Mouse (Mus musculus) CH12.LX (cell line): ENCODE measurements around the gene Tmem50b. TPM values are rescaled to one million over a fixed set of nuclear protein-coding genes. Genes with fewer than 3 reads are reported as not detected.

Experiments used
- DNase-seq: peaks from one replicate; pipeline ENCODE4 v3.0.0-alpha.2; 2013; ENCODE audit errors: extremely low read depth
- H3K27ac ChIP-seq: 2 replicates; pipeline ENCODE4 v1.5.1; 2012; ENCODE audit warnings: low read depth, mild to moderate bottlenecking, control low read depth, moderate library complexity; ENCODE audit not compliant: insufficient read depth
- H3K27me3 ChIP-seq: replicated peaks from 2 replicates; pipeline ENCODE3; 2012; ENCODE audit warnings: inconsistent platforms
- H3K36me3 ChIP-seq, 2 experiments: replicated peaks in 1 of 2; 2 replicates each; pipeline versions ENCODE3 to v1.6.1; 2012; ENCODE audit warnings: inconsistent platforms in 1 of 2, low read length in 1 of 2, mild to moderate bottlenecking in 1 of 2, mixed read lengths in 1 of 2, moderate library complexity in 1 of 2; ENCODE audit not compliant: control insufficient read depth in 1 of 2, insufficient read depth in 1 of 2
- H3K4me1 ChIP-seq, 2 experiments: 2 replicates each; pipeline ENCODE4 v1.6.1; 2012; ENCODE audit warnings: inconsistent platforms in 1 of 2, moderate library complexity in 1 of 2; ENCODE audit not compliant: insufficient read depth in 2 of 2, control insufficient read depth in 1 of 2
- H3K4me2 ChIP-seq: 2 replicates; pipeline ENCODE4 v1.6.1; 2012; ENCODE audit warnings: low read depth, mild to moderate bottlenecking, control low read depth; ENCODE audit not compliant: poor library complexity, insufficient read depth, severe bottlenecking
- H3K4me3 ChIP-seq, 3 experiments: fragments of 150-350 bp in 1 of 3; sonication (generic) in 1 of 3; replicated peaks in 1 of 3; 2 replicates each; pipeline versions ENCODE3 to v1.5.1; 2011 to 2012; ENCODE audit warnings: low read depth in 2 of 3, low read length in 2 of 3, mild to moderate bottlenecking in 2 of 3, moderate library complexity in 2 of 3, control low read depth in 1 of 3, improper control_type of control experiment in 1 of 3, inconsistent platforms in 1 of 3, mixed read lengths in 1 of 3; ENCODE audit not compliant: poor library complexity in 1 of 3
- H3K79me2 ChIP-seq: replicated peaks from 2 replicates; pipeline ENCODE4 v1.6.1; 2012; ENCODE audit warnings: mild to moderate bottlenecking, moderate library complexity; ENCODE audit not compliant: control insufficient read depth, poor library complexity, insufficient read depth, severe bottlenecking; ENCODE audit errors: extremely low read depth
- H3K9ac ChIP-seq: 2 replicates; pipeline ENCODE4 v1.6.1; 2012; ENCODE audit warnings: low read depth, mild to moderate bottlenecking, control low read depth, moderate library complexity; ENCODE audit not compliant: insufficient read depth
- H3K9me3 ChIP-seq: replicated peaks from 2 replicates; pipeline ENCODE3; 2012; ENCODE audit warnings: low read length, inconsistent platforms, mixed read lengths
- BHLHE40 ChIP-seq: IDR thresholded peaks from 2 replicates; pipeline ENCODE4 v1.6.1; 2011; ENCODE audit warnings: mild to moderate bottlenecking, low read depth, low read length, improper control_type of control experiment
- CHD1 ChIP-seq: IDR thresholded peaks from 2 replicates; pipeline ENCODE4 v1.6.1; 2012; ENCODE audit warnings: low read depth, low read length, improper control_type of control experiment, inconsistent platforms
- E2F4 ChIP-seq: IDR thresholded peaks from 2 replicates; pipeline ENCODE4 v1.6.1; 2011; ENCODE audit warnings: low read depth, low read length, improper control_type of control experiment; ENCODE audit not compliant: insufficient replicate concordance
- EP300 ChIP-seq: IDR thresholded peaks from 2 replicates; pipeline ENCODE4 v1.6.1; 2011; ENCODE audit warnings: low read length, improper control_type of control experiment
- HCFC1 ChIP-seq: IDR thresholded peaks from 2 replicates; pipeline ENCODE4 v1.6.1; 2012; ENCODE audit warnings: low read depth, mild to moderate bottlenecking, inconsistent platforms, low read length, improper control_type of control experiment
- IRF4 ChIP-seq: IDR thresholded peaks from 2 replicates; pipeline ENCODE4 v1.6.1; 2014; ENCODE audit warnings: low read depth, mild to moderate bottlenecking, inconsistent platforms, low read length, improper control_type of control experiment
- JUN ChIP-seq: IDR thresholded peaks from 2 replicates; pipeline ENCODE4 v1.6.1; 2011; ENCODE audit warnings: low read depth, mild to moderate bottlenecking, low read length, improper control_type of control experiment, moderate library complexity; ENCODE audit not compliant: insufficient read depth
- JUND ChIP-seq: conservative IDR thresholded peaks from 2 replicates; pipeline ENCODE4 v1.6.1; 2011; ENCODE audit warnings: low read depth, low read length, improper control_type of control experiment
- KAT2A ChIP-seq: IDR thresholded peaks from 2 replicates; pipeline ENCODE4 v1.6.1; 2012; ENCODE audit warnings: low read length, improper control_type of control experiment, inconsistent platforms; ENCODE audit not compliant: insufficient replicate concordance
- MAX ChIP-seq: IDR thresholded peaks from 2 replicates; pipeline ENCODE4 v1.6.1; 2011; ENCODE audit warnings: low read length, improper control_type of control experiment
- MEF2A ChIP-seq: IDR thresholded peaks from 2 replicates; pipeline ENCODE4 v1.6.1; 2014; ENCODE audit warnings: low read depth, mild to moderate bottlenecking, inconsistent platforms, low read length, improper control_type of control experiment, borderline replicate concordance
- MXI1 ChIP-seq: IDR thresholded peaks from 2 replicates; pipeline ENCODE4 v1.6.1; 2011; ENCODE audit warnings: mild to moderate bottlenecking, low read depth, low read length, improper control_type of control experiment
- POLR2AphosphoS2 ChIP-seq: IDR thresholded peaks from 2 replicates; pipeline ENCODE4 v1.6.1; 2011; ENCODE audit warnings: low read depth, low read length, improper control_type of control experiment
- RAD21 ChIP-seq: IDR thresholded peaks from 2 replicates; pipeline ENCODE4 v1.6.1; 2011; ENCODE audit warnings: low read depth, mild to moderate bottlenecking, low read length, improper control_type of control experiment, moderate library complexity
- RCOR1 ChIP-seq: conservative IDR thresholded peaks from 2 replicates; pipeline ENCODE4 v1.6.1; 2012; ENCODE audit warnings: low read depth, mild to moderate bottlenecking, inconsistent platforms, low read length, improper control_type of control experiment
- SIN3A ChIP-seq: IDR thresholded peaks from 2 replicates; pipeline ENCODE4 v1.6.1; 2012; ENCODE audit warnings: low read length, improper control_type of control experiment, inconsistent platforms
- TBP ChIP-seq: conservative IDR thresholded peaks from 2 replicates; pipeline ENCODE4 v1.6.1; 2011; ENCODE audit warnings: low read depth, low read length, improper control_type of control experiment
- TCF12 ChIP-seq: IDR thresholded peaks from 2 replicates; pipeline ENCODE4 v1.6.1; 2014; ENCODE audit warnings: low read depth, mild to moderate bottlenecking, inconsistent platforms, low read length, improper control_type of control experiment
- dilution Hi-C: fragments of 300-500 bp; cut with MboI; formaldehyde crosslinking; loops from 2 replicates; pipeline ENCODE4 v1.14.3; 2020; ENCODE audit warnings: low sequenced_read_pairs; ENCODE audit not compliant: extremely low pct_unique_long_range_greater_than_20kb, extremely low pct_ligation_motif_present
- in situ Hi-C: fragments of 300-500 bp; cut with MboI; formaldehyde crosslinking; loops from 3 replicates; pipeline ENCODE4 v1.14.3; 2019; ENCODE audit warnings: low sequenced_read_pairs, low pct_ligation_motif_present, low pct_unique_long_range_greater_than_20kb, mixed read lengths
- polyA plus RNA-seq: library from polyadenylated mRNA; unstranded; fragments of >175 nt; gene quantifications from 2 replicates; pipeline ENCODE4 v1.2.1, GENCODE M21; 2012; ENCODE audit warnings: low read depth; ENCODE audit not compliant: insufficient read length
- total RNA-seq, 2 experiments: library from RNA; depleted of rRNA; stranded (reverse); fragments of 300-350 nt in 1 of 2; fragments of >200 nt in 1 of 2; gene quantifications; 2 replicates each; pipeline ENCODE4 v1.2.3; 2012 to 2014

The Tmem50b gene
- total and polyA plus RNA-seq, 3 experiments, result 6.1 to 15.9 (median 12.7) TPM

GRCm38 (mm10) chr16:91578980-91579720, 18.4 kb downstream of the Tmem50b start:
- Histone ChIP-seq H3K4me2 (peak overlapping the region; percentile 37), H3K79me2 (no peaks in the 10 kb centered on the region), H3K4me1 (peaks cover 5 to 15% of the 10 kb centered on the region in 2 experiments; a peak in 3 of 4 replicates), H3K27ac (no peak overlapping the region), H3K9ac (peak overlapping the region; percentile 63), H3K4me3 (no peak overlapping the region), H3K36me3 (peaks cover 16 to 49% of the 10 kb centered on the region in 2 experiments), H3K27me3 (no peaks in the 10 kb centered on the region), H3K9me3 (no peaks in the 10 kb centered on the region)
- dilution Hi-C loops (no loop called here), in situ Hi-C loops (no loop called here)
- TF ChIP-seq MXI1, result peak; percentile 59
- TF ChIP-seq JUND, result peak; percentile 69; the same call in 1 of the 2 replicates
- peak; percentile 47; the same call in 1 of the 2 replicates for TF ChIP-seq RCOR1
- TF ChIP-seq JUN, result peak; percentile 42; the same call in 1 of the 2 replicates
- TF ChIP-seq MEF2A, result peak; percentile 65; the same call in 1 of the 2 replicates
- TF ChIP-seq IRF4, result peak; percentile 86
- no peak for TF ChIP-seq POLR2AphosphoS2
- TF ChIP-seq E2F4, result no peak
- peak; percentile 66 for TF ChIP-seq TBP
- TF ChIP-seq KAT2A, result no peak
- TF ChIP-seq HCFC1, result peak; percentile 68
- 0 out of 2 replicates have a peak, but pooled peaks have one; percentile 27 for TF ChIP-seq MAX
- peak; percentile 70; the same call in 1 of the 2 replicates for TF ChIP-seq TCF12
- TF ChIP-seq EP300, result peak; percentile 75
- TF ChIP-seq BHLHE40, result peak; percentile 65; the same call in 1 of the 2 replicates
- TF ChIP-seq SIN3A, result peak; percentile 67
- no peak; the same call in 1 of the 2 replicates for TF ChIP-seq RAD21
- DNase-seq, result peak; percentile 45

- Histone ChIP-seq H3K36me3 (peaks cover 16 to 32% of the 10 kb centered on the region in 2 experiments), H3K9me3 (no peaks in the 10 kb centered on the region), H3K27me3 (no peaks in the 10 kb centered on the region), H3K27ac (no peak overlapping the region), H3K9ac (no peak overlapping the region), H3K4me3 (no peak overlapping the region), H3K4me2 (no peak overlapping the region), H3K4me1 (peaks cover 5 to 15% of the 10 kb centered on the region in 2 experiments; a peak in 3 of 4 replicates), H3K79me2 (no peaks in the 10 kb centered on the region)
- dilution Hi-C loops, result no loop called here
- TF ChIP-seq RAD21, result no peak
- no peak for TF ChIP-seq CHD1
- no peak for TF ChIP-seq JUND
- no peak for TF ChIP-seq MAX
- TF ChIP-seq TBP, result no peak
- no peak for DNase-seq
- in situ Hi-C loops, result no loop called here
Measured at GRCm38 (mm10) chr16:91575151-91575550, 22.4 kb downstream of the Tmem50b start.
